Mouse (Mus musculus) B cell, adult 2 months (primary cell): ENCODE results near the gene Kalrn.
A peak's percentile ranks its signal among the peaks of the same experiment; 100 is the strongest.

Source experiments
- DNase-seq, 2 experiments: peaks; one replicate each; pipeline ENCODE4 v3.0.0; 2022

Gene Kalrn

DNA sequence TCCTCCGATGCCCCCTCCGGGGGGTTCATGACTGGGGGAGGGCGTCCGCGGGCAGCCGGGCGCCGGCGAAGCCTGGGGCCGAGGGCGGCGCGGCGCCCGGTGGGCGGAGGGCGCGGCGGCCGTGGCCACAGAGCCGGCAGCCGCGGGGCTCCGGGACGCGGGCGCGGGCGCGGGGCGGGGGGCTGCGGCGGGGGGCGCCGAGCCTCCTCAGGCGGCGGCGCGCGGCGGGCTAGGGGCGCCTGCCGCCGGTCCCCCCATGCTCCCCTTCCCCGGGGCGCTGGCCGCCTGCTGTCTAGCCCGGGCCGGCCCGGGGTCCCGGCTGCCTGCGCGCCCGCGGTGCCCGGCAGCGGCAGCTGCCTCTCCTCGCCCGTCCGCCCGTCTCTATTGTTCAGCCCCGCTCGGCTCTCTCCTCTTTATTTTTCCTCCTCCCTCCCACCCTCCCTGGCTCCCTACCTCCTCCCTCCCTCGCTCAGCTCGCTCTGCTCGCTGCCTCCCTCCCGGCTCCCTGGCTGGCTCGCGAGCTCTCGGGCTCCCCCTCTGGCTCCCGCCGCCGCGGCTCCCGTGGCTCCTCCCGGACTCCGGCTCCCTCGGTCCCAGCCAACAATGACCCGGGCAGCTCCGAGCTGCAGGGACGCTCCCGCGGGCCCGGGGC is at the start of gene Kalrn:
Gene Kalrn (minus strand): TSS at position 382 of the 652 bp plus-strand sequence.
- DNase-seq, result peak; percentile 10 to 19

DNA sequence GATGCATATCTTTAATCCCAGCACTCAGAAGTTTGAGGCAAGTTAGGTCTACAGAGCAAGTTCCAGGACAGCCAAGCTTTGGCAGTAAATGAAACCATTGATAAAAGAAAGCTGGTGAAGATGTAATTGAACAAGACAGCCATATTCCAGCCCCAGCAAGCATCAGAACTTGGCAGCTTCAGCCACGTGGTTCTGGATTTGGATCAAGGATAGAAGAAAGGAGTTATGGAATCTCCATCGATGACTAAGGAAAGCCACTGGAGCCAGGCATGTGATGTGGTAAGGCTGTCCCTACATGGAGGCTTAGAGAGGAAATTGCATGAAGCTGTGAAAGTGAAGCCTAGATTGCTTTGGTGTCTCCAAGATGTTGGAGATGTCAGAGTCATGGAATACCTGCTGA is 40.7 kb upstream of the Kalrn start:
- DNase-seq, result no peak

GRCm38 (mm10) chr16:34610137-34610536 is 36.8 kb upstream of the Kalrn start:
- no peak for DNase-seq

DNA sequence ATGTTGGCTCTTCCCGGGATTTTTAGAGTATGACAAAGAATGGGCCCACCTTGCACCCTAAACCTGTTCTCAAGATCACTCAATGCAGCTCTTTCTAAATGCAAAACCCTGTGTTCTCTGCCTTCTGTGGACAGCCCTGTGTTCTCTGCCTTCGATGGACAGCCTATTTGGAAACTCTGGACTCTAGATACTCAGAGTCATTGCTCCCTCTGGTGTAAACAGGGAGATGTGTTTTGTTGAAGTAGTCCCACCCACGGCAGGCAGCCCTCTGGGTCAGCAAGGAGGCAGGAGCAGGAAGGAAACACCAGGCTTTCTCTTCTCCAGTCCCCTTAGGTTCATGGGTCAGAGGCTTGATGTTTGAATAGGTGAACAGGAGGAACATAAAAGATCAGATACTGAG is 32.3 kb upstream of the Kalrn start:
- no peak for DNase-seq

DNA sequence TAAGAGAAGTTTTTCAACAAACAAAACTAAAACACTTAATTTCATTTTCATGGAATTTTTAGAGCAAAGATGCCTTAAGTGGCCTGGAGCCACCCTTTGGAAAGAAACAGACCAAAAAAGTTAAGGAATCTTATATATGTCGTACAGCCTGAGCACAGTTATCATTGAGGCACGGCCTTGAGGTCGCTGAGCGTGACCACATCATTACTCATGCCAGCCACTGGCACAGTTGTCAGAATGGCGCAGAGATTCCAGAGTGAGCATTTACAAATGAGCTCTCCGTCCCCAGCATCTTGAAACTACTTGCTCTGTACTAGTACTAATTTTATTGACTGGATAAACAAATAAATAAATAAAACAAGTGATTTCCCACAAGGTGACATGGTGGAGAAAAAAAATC is 30.5 kb upstream of the Kalrn start:
- DNase-seq, result no peak

DNA sequence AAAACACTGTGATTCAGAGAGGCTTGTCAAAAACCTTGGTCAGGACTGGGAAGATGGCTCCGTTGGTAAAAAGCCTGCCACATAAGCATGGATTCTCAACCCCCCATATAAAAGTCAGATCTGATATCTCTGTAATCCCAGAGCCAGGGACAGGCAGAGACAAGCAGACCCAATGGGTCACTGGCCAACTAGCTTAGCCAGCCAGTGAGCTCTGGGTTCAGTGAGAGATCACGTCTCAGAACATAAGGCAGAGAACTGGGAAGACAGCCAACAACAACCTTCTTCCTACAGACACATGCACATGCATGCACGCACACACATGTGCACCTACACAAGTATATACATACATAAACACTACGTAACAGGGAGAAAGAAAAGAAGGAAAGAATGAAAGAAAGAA is 29.7 kb upstream of the Kalrn start:
- no peak for DNase-seq

DNA sequence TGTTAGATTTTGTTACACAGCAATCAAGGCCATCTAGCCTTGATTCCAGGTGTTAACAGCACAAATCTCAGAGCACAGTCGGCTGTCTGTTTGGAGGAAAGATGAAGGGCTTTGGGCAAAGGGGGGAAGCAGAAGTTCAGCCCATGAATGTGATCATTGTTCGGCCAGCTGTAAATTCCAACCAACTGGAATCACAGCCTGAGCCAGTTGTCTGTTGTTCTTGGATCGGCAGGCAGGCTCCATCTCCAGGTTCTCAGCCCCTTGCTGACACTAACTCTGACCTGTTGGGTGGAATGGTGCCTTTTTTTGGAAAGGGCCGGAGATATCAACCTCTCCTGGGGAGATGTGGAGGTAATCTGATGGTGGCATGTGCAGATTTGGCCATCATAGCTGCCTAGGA is 28.6 kb upstream of the Kalrn start:
- no peak for DNase-seq

DNA sequence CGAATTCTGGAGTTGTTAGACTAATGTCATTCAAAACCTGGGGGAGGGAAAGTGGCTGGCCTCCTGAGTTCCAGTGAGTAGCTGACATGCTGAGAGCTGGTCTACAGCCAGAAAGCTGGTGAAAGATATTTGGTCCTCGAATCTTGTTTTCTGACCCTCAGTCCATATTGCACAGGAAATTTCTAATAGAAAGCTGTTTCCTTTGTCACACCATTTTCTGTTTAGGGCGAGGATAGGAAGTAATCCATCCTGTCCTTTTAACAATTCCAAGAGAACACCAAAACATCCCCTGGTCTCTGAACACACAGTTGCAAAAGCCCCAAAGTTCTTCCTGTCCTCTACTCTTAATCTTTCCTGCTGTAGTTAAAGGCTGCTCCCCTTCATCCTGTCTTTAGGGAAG is 22.0 kb upstream of the Kalrn start:
- DNase-seq, result no peak

DNA sequence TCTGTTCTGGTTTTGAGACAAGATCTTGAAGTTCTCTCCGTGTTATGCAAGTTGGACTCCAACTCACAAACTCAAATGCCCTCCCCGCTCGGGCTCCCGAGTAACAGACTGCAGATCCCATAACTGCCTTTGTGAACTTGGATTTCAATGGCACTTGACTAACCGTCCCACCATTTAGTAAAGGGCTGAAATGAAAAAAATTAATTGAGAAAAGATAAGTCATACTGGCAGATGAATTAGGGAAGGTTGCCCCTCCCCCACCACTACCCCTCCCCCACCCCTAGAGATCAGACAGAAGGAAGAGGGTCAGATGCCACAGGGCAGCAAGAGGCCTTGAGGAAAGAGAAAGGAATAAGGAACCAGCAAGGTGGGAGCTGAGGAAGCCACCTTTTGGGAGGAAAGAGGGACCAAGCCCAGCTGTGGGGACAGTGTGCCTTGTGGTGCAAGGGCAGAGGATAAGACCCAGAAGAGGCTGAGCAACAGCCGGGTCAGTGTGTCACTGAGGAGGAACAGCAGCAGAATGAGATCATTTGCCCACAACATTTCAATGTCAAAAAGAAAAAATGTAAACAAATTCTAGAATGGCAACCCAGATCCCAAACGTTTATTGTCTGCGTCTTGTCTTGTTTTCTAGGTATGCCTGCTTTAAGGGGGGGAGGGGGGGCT is 21.4 kb upstream of the Kalrn start:
- no peak for DNase-seq

DNA sequence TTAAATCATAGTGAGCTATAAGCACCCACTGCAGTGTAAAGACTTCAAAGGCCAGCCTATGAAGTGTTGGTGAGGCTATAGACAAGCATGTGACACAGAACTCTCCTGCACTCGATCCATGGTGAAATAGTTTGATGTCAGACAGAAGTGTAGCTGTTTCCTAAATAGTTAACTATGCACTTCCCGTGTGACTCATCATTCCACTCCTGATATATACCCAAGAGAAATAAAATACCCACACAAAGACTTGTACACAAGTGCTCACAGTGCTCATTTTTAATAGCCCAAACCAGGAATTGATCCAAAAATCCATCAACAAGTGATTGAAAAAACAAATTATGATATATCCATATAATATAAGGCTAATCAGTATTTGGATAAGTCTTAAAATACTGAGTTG is 19.4 kb upstream of the Kalrn start:
- DNase-seq, result no peak

- DNase-seq, result no peak
Observed at GRCm38 (mm10) chr16:34591934-34592333, 18.6 kb upstream of the Kalrn start.

DNA sequence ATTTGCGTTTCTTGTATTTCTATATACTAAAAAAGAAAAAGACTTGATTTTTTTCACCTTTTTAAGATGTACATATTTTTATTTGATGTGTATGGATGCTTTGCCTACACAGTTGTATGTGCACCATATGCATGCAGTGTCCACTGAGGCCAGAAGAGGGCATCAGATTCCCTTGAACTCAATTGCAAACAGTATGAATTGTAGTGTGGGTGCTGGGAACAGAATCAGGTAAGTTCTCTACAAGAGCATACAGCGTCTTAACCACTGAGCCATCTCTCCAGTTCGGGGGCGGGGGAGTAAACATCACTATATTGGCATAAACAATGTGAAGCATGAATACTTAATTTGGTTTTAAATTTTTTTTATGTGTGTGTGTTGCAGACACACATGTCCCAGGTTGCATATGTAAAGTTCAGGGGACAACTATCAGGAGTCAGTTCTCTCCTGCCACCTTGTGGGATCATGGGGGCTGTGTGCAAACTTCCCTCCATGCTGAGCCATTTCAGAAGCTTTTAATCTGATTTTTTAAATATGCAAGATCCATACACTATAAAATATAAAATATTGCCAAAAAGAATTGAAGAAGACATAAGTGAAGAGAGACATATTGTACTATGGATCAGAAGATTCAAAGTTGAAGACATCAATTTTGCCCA is 6.5 kb upstream of the Kalrn start:
- DNase-seq, result no peak

DNA sequence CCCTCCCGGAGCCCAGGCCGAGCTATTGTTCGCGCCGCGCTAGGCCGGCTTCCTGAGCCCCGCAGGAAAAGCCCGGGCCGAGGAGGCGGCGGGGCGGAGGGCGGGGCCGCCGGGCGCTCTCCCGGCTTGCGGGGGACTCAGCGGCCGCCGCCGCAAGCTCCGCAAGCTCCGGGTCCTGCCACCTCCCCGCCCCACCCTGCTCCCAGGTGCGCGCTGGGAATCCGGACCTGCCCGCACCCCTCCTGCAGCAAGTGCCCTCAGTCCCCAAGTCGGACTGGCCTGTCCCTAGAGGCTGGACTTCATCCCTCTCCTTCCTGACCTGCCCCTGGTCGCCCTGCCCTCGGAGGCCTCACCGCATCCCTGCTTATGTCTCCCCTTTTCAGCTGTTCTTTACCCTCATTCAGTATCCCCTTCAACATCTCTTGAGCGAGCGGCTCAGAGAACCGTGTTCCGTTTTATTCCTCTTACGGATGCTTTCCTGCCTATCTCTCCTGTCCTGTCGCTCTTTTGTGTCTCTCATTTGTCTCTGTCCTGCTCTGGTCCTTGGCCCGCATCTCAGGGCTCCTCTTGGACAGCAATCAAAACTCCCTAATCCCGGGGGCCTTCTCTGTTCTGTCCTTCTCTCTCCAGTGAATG is 642 bp upstream of the Kalrn start:
- no peak for DNase-seq

DNA sequence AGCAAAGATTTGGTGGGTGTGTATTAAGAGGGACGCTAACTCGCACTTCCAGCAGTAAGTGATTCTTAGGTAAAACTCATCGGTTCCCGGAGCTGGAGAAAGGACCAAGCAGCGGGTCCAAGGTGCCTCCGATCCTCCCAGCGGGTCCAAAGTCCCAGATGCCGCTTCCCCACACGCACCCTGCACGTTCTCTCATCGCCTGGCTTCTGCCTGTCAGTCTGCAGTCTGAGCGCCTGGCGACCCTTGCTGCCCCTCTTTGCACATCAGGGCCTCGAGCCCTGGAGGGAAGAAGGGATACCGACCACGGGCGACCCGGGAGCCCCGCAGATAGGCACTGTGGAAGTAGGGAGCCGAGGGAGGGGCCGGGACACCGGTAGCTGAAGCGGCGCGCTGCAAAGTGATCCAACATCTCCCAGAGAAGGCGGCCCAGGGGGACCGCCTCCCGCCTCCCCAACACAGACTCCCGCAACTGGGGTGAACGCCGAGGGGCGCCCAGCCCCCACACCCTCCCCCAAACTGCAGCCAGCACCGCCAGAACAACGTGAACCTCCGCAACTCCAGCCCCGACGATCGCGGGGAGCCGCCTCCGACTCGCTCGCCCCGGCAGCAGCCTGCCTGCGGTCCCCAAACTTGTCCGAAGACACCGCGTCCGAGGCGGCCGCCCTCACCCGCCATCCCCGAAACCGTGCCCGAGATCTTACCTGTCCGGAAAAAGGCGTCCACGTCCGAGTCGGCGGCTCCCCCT is 754 bp downstream of the Kalrn start:
- no peak for DNase-seq

DNA sequence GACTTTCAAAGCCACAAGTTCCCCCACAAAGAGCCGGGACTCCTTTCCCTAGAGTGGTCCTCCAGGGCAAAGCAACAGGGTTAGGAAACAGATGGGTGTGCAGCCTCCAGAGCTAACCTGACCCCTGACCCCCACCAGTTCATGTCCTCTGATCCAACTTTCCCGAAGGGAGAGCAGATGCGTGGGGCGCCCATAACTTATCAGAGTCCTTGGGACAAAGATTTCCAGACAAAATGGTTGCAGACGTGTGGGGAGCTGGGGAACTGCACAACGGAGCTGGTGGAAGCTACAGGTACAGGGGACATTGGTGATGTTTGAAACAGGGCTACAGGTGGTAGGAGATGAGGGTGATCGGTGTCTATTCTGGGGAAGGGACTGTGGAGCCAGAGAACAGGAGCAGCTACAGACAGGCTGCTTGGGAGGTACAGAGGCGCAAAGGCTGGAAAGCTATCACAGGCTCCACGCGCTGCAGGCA is 1.4 kb downstream of the Kalrn start:
- no peak for DNase-seq

- DNase-seq, result no peak
Observed at GRCm38 (mm10) chr16:34569897-34570296, 3.4 kb downstream of the Kalrn start.

GRCm38 (mm10) chr16:34568831-34569230 is 4.5 kb downstream of the Kalrn start:
- DNase-seq, result no peak

DNA sequence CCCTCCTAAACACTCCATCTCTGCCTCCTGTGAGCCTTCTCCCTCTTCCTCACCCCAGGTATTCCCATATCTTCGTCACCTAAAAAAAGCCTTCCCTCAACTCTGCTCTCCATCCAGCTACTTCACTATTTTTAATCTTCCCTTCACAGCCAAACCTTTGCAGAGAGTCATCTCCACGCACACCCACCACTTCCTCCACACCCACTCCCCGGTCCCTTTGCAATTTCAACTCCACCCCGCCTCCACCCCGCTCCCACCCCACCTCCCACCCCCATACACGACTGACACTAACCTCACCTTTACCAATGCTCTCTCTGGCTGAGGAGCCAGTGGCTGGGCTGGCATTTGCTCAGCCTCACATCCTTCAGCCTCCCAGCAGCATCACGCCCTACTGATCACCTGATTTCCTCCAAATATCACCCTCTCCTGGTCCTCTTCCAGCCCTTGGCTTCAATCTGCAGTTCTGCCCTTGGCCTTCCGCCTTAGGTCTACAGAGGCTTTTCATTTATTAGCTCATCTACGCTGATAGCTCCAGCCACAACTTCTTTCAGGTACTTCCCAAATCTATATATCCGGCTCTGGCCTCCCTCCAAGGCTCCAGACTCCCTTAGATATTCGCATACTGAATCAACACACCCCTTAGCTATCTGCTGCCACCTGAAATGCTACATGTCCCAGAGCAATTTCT is 9.6 kb downstream of the Kalrn start:
- no peak for DNase-seq

DNA sequence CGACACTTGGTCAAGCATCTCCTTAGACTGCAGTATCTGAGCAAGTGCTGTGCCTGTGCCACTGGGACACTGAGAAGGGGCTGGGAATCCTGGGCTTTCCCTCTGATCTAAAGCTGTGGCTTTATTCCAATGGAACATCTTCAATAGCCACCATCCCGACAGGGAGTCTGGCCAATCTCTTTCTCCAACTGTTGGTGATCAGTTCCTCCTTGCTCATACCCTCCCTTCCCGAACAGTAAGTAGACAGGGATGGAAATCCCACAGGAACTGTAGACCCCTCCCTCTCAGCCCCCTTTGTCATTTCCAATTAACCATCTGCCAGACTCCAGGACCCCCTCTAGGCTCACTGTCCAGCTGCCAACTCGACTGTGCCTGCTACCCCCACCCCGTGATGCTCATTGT is 11.6 kb downstream of the Kalrn start:
- DNase-seq, result no peak

DNA sequence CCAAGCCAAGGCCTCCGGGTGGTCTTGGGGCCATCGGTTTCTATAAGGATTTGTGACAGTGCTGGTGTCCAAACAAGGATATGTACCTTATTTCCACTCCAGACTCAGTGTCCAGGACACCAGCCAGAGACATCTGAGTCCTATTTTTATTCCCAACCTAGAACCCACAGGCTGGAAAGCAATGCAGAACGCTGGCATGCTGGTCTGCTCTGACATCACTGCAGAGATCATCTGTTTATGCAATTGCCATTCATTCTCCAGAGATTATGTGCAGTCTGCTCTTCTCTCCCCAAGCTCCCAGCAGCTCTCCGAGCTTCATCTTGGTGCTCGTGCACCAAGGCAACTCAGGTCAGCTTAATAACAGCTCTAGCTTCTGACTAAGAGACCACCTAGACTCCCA is 12.5 kb downstream of the Kalrn start:
- no peak for DNase-seq

- DNase-seq, result no peak
Observed at GRCm38 (mm10) chr16:34560411-34560810, 12.9 kb downstream of the Kalrn start.

DNA sequence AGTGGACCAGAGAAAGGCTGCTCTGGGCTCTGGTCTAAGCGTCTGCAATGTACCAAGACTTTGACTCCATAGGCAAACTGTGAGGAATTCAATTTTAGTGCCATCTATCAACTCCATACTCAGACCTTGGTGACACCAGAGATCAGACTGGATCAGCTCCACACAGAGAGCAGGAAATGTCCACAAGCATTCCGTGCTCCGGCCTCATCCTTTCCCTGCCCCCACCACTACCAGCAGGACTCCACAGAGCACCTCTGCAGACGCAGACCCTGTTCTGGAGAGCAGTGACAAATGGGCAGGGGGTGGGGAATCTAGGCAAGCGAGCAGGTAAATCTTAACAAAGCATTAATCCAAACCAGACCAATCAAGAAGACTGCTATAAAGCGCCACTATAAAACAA is 15.4 kb downstream of the Kalrn start:
- no peak for DNase-seq
